Mouse (Mus musculus) MEL (cell line): ENCODE measurements around the gene 1700003H04Rik. TPM values are rescaled to one million over a fixed set of nuclear protein-coding genes. Genes with fewer than 3 reads are reported as not detected.

Experiments
- DNase-seq: peaks from one replicate; pipeline ENCODE4 v3.0.0; 2011; ENCODE audit warnings: low read depth, low spot score
- H3K27ac ChIP-seq: 2 replicates; pipeline ENCODE4 v1.5.1; 2012; ENCODE audit warnings: low read depth, mild to moderate bottlenecking, control low read depth, low read length, moderate library complexity; ENCODE audit not compliant: control insufficient read depth
- H3K27me3 ChIP-seq, 2 experiments: fragments of 150-350 bp in 1 of 2; sonication (generic) in 1 of 2; 2 replicates each; pipeline ENCODE4 v1.6.1; 2012; ENCODE audit warnings: low read length in 2 of 2, mild to moderate bottlenecking in 2 of 2, improper control_type of control experiment in 1 of 2, moderate library complexity in 1 of 2; ENCODE audit not compliant: insufficient read depth in 2 of 2, control insufficient read depth in 1 of 2
- H3K36me3 ChIP-seq, 2 experiments: 2 replicates each; pipeline ENCODE4 v1.6.1; 2012 to 2014; ENCODE audit warnings: low read length in 2 of 2, improper control_type of control experiment in 1 of 2, inconsistent platforms in 1 of 2, mild to moderate bottlenecking in 1 of 2; ENCODE audit not compliant: insufficient read depth in 2 of 2, control insufficient read depth in 1 of 2
- H3K4me1 ChIP-seq, 2 experiments: fragments of 150-350 bp in 1 of 2; sonication (generic) in 1 of 2; 2 replicates each; pipeline ENCODE4 v1.6.1; 2012; ENCODE audit warnings: low read length in 2 of 2, improper control_type of control experiment in 1 of 2, mild to moderate bottlenecking in 1 of 2; ENCODE audit not compliant: insufficient read depth in 2 of 2, control insufficient read depth in 1 of 2
- H3K4me3 ChIP-seq, 2 experiments: fragments of 150-350 bp in 1 of 2; sonication (generic) in 1 of 2; 2 replicates each; pipeline ENCODE4 v1.5.1; 2012; ENCODE audit warnings: low read depth in 2 of 2, low read length in 2 of 2, mild to moderate bottlenecking in 2 of 2, moderate library complexity in 2 of 2, control low read depth in 1 of 2, improper control_type of control experiment in 1 of 2; ENCODE audit not compliant: control insufficient read depth in 1 of 2, insufficient read depth in 1 of 2
- H3K79me2 ChIP-seq: 2 replicates; pipeline ENCODE4 v1.6.1; 2012; ENCODE audit warnings: mild to moderate bottlenecking, low read length, moderate library complexity; ENCODE audit not compliant: control insufficient read depth, poor library complexity, insufficient read depth
- H3K9ac ChIP-seq: 2 replicates; pipeline ENCODE4 v1.6.1; 2012; ENCODE audit warnings: low read depth, mild to moderate bottlenecking, control low read depth, low read length, moderate library complexity; ENCODE audit not compliant: control insufficient read depth, poor library complexity, severe bottlenecking
- H3K9me3 ChIP-seq: fragments of 150-350 bp; sonication (generic); replicated peaks from 2 replicates; pipeline ENCODE4 v1.6.1; 2012; ENCODE audit warnings: mild to moderate bottlenecking, low read length, improper control_type of control experiment, moderate library complexity; ENCODE audit not compliant: insufficient read depth
- BHLHE40 ChIP-seq: IDR thresholded peaks from 2 replicates; pipeline ENCODE4 v1.6.1; 2012; ENCODE audit warnings: low read depth, mild to moderate bottlenecking, inconsistent platforms, low read length, improper control_type of control experiment, borderline replicate concordance
- CHD1 ChIP-seq: IDR thresholded peaks from 2 replicates; pipeline ENCODE4 v1.6.1; 2012; ENCODE audit warnings: low read depth, mild to moderate bottlenecking, inconsistent platforms, low read length, improper control_type of control experiment
- CHD2 ChIP-seq: IDR thresholded peaks from 2 replicates; pipeline ENCODE4 v1.6.1; 2011; ENCODE audit warnings: low read length, improper control_type of control experiment
- CTCF ChIP-seq, 3 experiments: IDR thresholded peaks in 2 of 3; conservative IDR thresholded peaks in 1 of 3; 2 replicates each; pipeline ENCODE4 v1.5.1; 2011 to 2012; ENCODE audit warnings: low read length in 3 of 3, low read depth in 2 of 3, mild to moderate bottlenecking in 2 of 3, improper control_type of control experiment in 1 of 3, inconsistent platforms in 1 of 3, mixed read lengths in 1 of 3, moderate library complexity in 1 of 3; ENCODE audit not compliant: control insufficient read depth in 1 of 3, insufficient read depth in 1 of 3, poor library complexity in 1 of 3, severe bottlenecking in 1 of 3
- ELF1 ChIP-seq: IDR thresholded peaks from 2 replicates; pipeline ENCODE4 v1.6.1; 2014; ENCODE audit warnings: low read depth, mild to moderate bottlenecking, inconsistent platforms, low read length, improper control_type of control experiment, moderate library complexity
- ETS1 ChIP-seq: IDR thresholded peaks from 2 replicates; pipeline ENCODE4 v1.6.1; 2012; ENCODE audit warnings: low read depth, mild to moderate bottlenecking, inconsistent platforms, low read length, improper control_type of control experiment, moderate library complexity
- GATA1 ChIP-seq: IDR thresholded peaks from 2 replicates; pipeline ENCODE4 v1.6.1; 2011; ENCODE audit warnings: low read depth, low read length, improper control_type of control experiment
- JUND ChIP-seq: IDR thresholded peaks from 2 replicates; pipeline ENCODE4 v1.6.1; 2011; ENCODE audit warnings: low read depth, mild to moderate bottlenecking, improper control_type of control experiment, low read length
- KAT2A ChIP-seq: conservative IDR thresholded peaks from 2 replicates; pipeline ENCODE4 v1.6.1; 2012; ENCODE audit warnings: low read depth, low read length, improper control_type of control experiment, inconsistent platforms
- MAFK ChIP-seq: IDR thresholded peaks from 2 replicates; pipeline ENCODE4 v1.6.1; 2011; ENCODE audit warnings: low read depth, mild to moderate bottlenecking, low read length, improper control_type of control experiment, borderline replicate concordance
- MAX ChIP-seq: IDR thresholded peaks from 2 replicates; pipeline ENCODE4 v1.6.1; 2011; ENCODE audit warnings: low read length, improper control_type of control experiment
- MAZ ChIP-seq: IDR thresholded peaks from 2 replicates; pipeline ENCODE4 v1.6.1; 2012; ENCODE audit warnings: low read depth, mild to moderate bottlenecking, inconsistent platforms, low read length, improper control_type of control experiment
- MEF2A ChIP-seq: IDR thresholded peaks from 2 replicates; pipeline ENCODE4 v1.6.1; 2014; ENCODE audit warnings: low read depth, mild to moderate bottlenecking, inconsistent platforms, low read length, improper control_type of control experiment; ENCODE audit not compliant: poor library complexity, insufficient replicate concordance, severe bottlenecking; ENCODE audit errors: extremely low read depth
- MXI1 ChIP-seq: IDR thresholded peaks from 2 replicates; pipeline ENCODE4 v1.6.1; 2011; ENCODE audit warnings: mild to moderate bottlenecking, low read depth, low read length, improper control_type of control experiment
- MYB ChIP-seq: IDR thresholded peaks from 2 replicates; pipeline ENCODE4 v1.6.1; 2011; ENCODE audit warnings: mild to moderate bottlenecking, low read depth, low read length, improper control_type of control experiment
- MYC ChIP-seq: IDR thresholded peaks from 2 replicates; pipeline ENCODE4 v1.6.1; 2011; ENCODE audit warnings: low read depth, mild to moderate bottlenecking, low read length, improper control_type of control experiment, moderate library complexity
- NELFE ChIP-seq: IDR thresholded peaks from 2 replicates; pipeline ENCODE4 v1.6.1; 2011; ENCODE audit warnings: low read depth, low read length, improper control_type of control experiment
- NRF1 ChIP-seq: IDR thresholded peaks from 2 replicates; pipeline ENCODE4 v1.6.1; 2014; ENCODE audit warnings: low read depth, mild to moderate bottlenecking, inconsistent platforms, low read length, improper control_type of control experiment, moderate library complexity; ENCODE audit not compliant: poor library complexity, insufficient read depth, severe bottlenecking
- POLR2A ChIP-seq, 2 experiments: IDR thresholded peaks; 2 replicates each; pipeline ENCODE4 v1.6.1; 2011 to 2012; ENCODE audit warnings: low read length in 2 of 2, mild to moderate bottlenecking in 2 of 2, control low read depth in 1 of 2, improper control_type of control experiment in 1 of 2, low read depth in 1 of 2, moderate library complexity in 1 of 2; ENCODE audit not compliant: control insufficient read depth in 1 of 2, insufficient read depth in 1 of 2, poor library complexity in 1 of 2
- POLR2AphosphoS2 ChIP-seq: IDR thresholded peaks from 2 replicates; pipeline ENCODE4 v1.6.1; 2011; ENCODE audit warnings: low read length, improper control_type of control experiment
- RAD21 ChIP-seq: IDR thresholded peaks from 2 replicates; pipeline ENCODE4 v1.6.1; 2011; ENCODE audit warnings: mild to moderate bottlenecking, low read depth, low read length, improper control_type of control experiment
- SMC3 ChIP-seq: IDR thresholded peaks from 2 replicates; pipeline ENCODE4 v1.6.1; 2011; ENCODE audit warnings: low read depth, low read length, improper control_type of control experiment
- TBP ChIP-seq: IDR thresholded peaks from 2 replicates; pipeline ENCODE4 v1.8.0; 2011; ENCODE audit warnings: low read depth, low read length, improper control_type of control experiment
- UBTF ChIP-seq: IDR thresholded peaks from 2 replicates; pipeline ENCODE4 v1.6.1; 2012; ENCODE audit warnings: low read depth, mild to moderate bottlenecking, inconsistent platforms, low read length, improper control_type of control experiment, moderate library complexity, borderline replicate concordance; ENCODE audit not compliant: insufficient read depth
- USF1 ChIP-seq: IDR thresholded peaks from 2 replicates; pipeline ENCODE4 v1.6.1; 2014; ENCODE audit warnings: low read depth, mild to moderate bottlenecking, inconsistent platforms, low read length, improper control_type of control experiment, moderate library complexity
- USF2 ChIP-seq, 2 experiments: IDR thresholded peaks; 2 replicates each; pipeline ENCODE4 v1.6.1; 2011 to 2012; ENCODE audit warnings: improper control_type of control experiment in 2 of 2, low read length in 2 of 2, borderline replicate concordance in 1 of 2, inconsistent platforms in 1 of 2, low read depth in 1 of 2, mild to moderate bottlenecking in 1 of 2; ENCODE audit not compliant: insufficient read depth in 1 of 2
- ZC3H11A ChIP-seq: IDR thresholded peaks from 2 replicates; pipeline ENCODE4 v1.6.1; 2012; ENCODE audit warnings: low read depth, mild to moderate bottlenecking, inconsistent platforms, low read length, improper control_type of control experiment
- ZKSCAN1 ChIP-seq: IDR thresholded peaks from 2 replicates; pipeline ENCODE4 v1.6.1; 2012; ENCODE audit warnings: low read depth, mild to moderate bottlenecking, inconsistent platforms, low read length, improper control_type of control experiment, moderate library complexity
- ZMIZ1 ChIP-seq: IDR thresholded peaks from 2 replicates; pipeline ENCODE4 v1.6.1; 2012; ENCODE audit warnings: low read depth, mild to moderate bottlenecking, inconsistent platforms, low read length, improper control_type of control experiment, moderate library complexity
- ZNF384 ChIP-seq: IDR thresholded peaks from 2 replicates; pipeline ENCODE4 v1.6.1; 2012; ENCODE audit warnings: low read depth, mild to moderate bottlenecking, inconsistent platforms, low read length, improper control_type of control experiment
- polyA plus RNA-seq, 2 experiments: library from polyadenylated mRNA; stranded (reverse) in 1 of 2; unstranded in 1 of 2; fragments of >175 nt in 1 of 2; fragments of >200 nt in 1 of 2; gene quantifications; 2 replicates each; pipeline versions ENCODE4 v1.2.1 to v1.2.4; 2012; ENCODE audit warnings: low replicate concordance in 2 of 2, low read depth in 1 of 2; ENCODE audit not compliant: insufficient read length in 2 of 2, insufficient read depth in 1 of 2, missing spikeins in 1 of 2
- total RNA-seq: library from RNA; depleted of rRNA; stranded (reverse); fragments of 300-350 nt; gene quantifications from 2 replicates; pipeline ENCODE4 v1.2.3, GENCODE M21; 2012

The 1700003H04Rik gene
- total and polyA plus RNA-seq, 3 experiments = not detected

GRCm38 (mm10) chr3:124587534-124587933 lies 6.6 kb upstream of the 1700003H04Rik start:
- H3K27ac ChIP-seq = no peak overlapping the region
- DNase-seq = peak; percentile 71
- no peak overlapping the region for H3K4me3 ChIP-seq
- no peaks in the 10 kb centered on the region; a peak in 1 of 4 replicates for H3K36me3 ChIP-seq
- no peaks in the 10 kb centered on the region for H3K4me1 ChIP-seq
- no peaks in the 10 kb centered on the region for H3K9me3 ChIP-seq
- peak; percentile 27 to 94 (median 46); a peak in 4 of 6 replicates for TF ChIP-seq CTCF (IDR thresholded peaks at IDR 0.05 in 2 of 3, conservative IDR thresholded peaks at IDR 0.05 in 1 of 3; ENCODE audit: control insufficient read depth in 1 of 3, insufficient read depth in 1 of 3, low read depth in 2 of 3, low read length in 3 of 3, poor library complexity in 1 of 3, severe bottlenecking in 1 of 3)
- TF ChIP-seq NELFE = no peak
- no peak for TF ChIP-seq CHD2
- TF ChIP-seq RAD21 = peak; percentile 99
- TF ChIP-seq MYC = 0 out of 2 replicates have a peak, but pooled peaks have one; percentile 11
- TF ChIP-seq ZC3H11A = peak; percentile 96
- peak; percentile 97 for TF ChIP-seq SMC3
- TF ChIP-seq, all 39 proteins: peak for 5
- Histone ChIP-seq H3K9ac (no peak overlapping the region), H3K79me2 (no peaks in the 10 kb centered on the region), H3K27me3 (no peaks in the 10 kb centered on the region)

- Histone ChIP-seq H3K27ac (no peak overlapping the region), H3K36me3 (no peaks in the 10 kb centered on the region; a peak in 1 of 4 replicates), H3K4me3 (no peak overlapping the region), H3K79me2 (no peaks in the 10 kb centered on the region), H3K27me3 (no peaks in the 10 kb centered on the region), H3K4me1 (no peaks in the 10 kb centered on the region), H3K9me3 (no peaks in the 10 kb centered on the region), H3K9ac (no peak overlapping the region)
- TF ChIP-seq ETS1 (no peak), GATA1 (no peak), POLR2A (IDR thresholded peaks at IDR 0.05; ENCODE audit: control insufficient read depth in 1 of 2, insufficient read depth in 1 of 2, low read depth in 1 of 2, low read length in 2 of 2, poor library complexity in 1 of 2) (no peak), CHD2 (no peak), POLR2AphosphoS2 (no peak), USF2 (IDR thresholded peaks at IDR 0.05; ENCODE audit: borderline replicate concordance in 1 of 2, insufficient read depth in 1 of 2, low read depth in 1 of 2, low read length in 2 of 2) (no peak), NRF1 (no peak), CHD1 (no peak), MXI1 (no peak), ELF1 (no peak), KAT2A (no peak), ZKSCAN1 (no peak), USF1 (no peak), JUND (no peak), ZMIZ1 (no peak), MYB (no peak), ZNF384 (no peak), MAFK (no peak), MAZ (no peak), ZC3H11A (peak; percentile 80), RAD21 (peak; percentile 80), MEF2A (no peak), MAX (no peak), BHLHE40 (no peak), CTCF (IDR thresholded peaks at IDR 0.05 in 2 of 3, conservative IDR thresholded peaks at IDR 0.05 in 1 of 3; ENCODE audit: control insufficient read depth in 1 of 3, insufficient read depth in 1 of 3, low read depth in 2 of 3, low read length in 3 of 3, poor library complexity in 1 of 3, severe bottlenecking in 1 of 3) (peak; percentile 33 to 74 (median 48); a peak in 5 of 6 replicates), TBP (no peak), SMC3 (peak; percentile 82), UBTF (no peak)
- peak; percentile 28 for DNase-seq
Observed at GRCm38 (mm10) chr3:124585761-124586160, 4.9 kb upstream of the 1700003H04Rik start.
